Mouse (Mus musculus) E14TG2a.4 (cell line): ENCODE data around the gene Glud1.

Experiments used
- CTCF ChIP-seq: conservative IDR thresholded peaks from 2 replicates; pipeline ENCODE4 v1.5.1; 2014; ENCODE audit warnings: low read length
- POU5F1 ChIP-seq: IDR thresholded peaks from 2 replicates; pipeline ENCODE4 v1.6.1; 2014; ENCODE audit warnings: low read length, borderline replicate concordance

DNA sequence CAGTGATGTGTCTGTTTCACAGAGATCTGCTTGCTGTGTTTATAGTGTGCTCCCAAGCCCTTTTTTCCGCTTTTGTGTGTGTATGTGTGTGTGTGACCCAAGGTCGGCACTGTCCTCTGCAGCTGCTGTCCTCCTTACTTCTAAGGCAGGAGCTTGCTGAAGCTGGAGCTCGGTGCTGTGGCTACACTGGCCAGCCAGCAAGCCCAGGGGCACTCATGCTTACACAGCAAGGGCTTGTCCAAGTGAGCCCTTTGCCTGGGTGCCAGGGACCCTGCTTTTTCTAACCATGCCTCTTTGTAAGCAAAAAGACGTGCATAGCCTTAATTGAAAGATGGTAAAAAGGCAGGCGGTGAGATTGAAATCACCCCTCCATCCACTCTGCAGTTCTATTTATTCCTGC, 21.9 kb downstream of the Glud1 start:
- TF ChIP-seq CTCF (no peak), POU5F1 (no peak)
